Mouse (Mus musculus) G1E (cell line): ENCODE measurements around the gene Plcb1.

ENCODE experiments used
- CTCF ChIP-seq: IDR thresholded peaks from 2 replicates; pipeline ENCODE4 v1.5.1; 2012; ENCODE audit warnings: low read depth, low read length, inconsistent platforms, mixed read lengths
- GATA2 ChIP-seq: IDR thresholded peaks from 2 replicates; pipeline ENCODE4 v1.6.1; 2012; ENCODE audit warnings: low read depth, low read length, inconsistent platforms, borderline replicate concordance
- POLR2AphosphoS5 ChIP-seq: IDR thresholded peaks from 2 replicates; pipeline ENCODE4 v1.6.1; 2012; ENCODE audit warnings: low read depth, low read length, inconsistent platforms; ENCODE audit not compliant: insufficient replicate concordance

DNA sequence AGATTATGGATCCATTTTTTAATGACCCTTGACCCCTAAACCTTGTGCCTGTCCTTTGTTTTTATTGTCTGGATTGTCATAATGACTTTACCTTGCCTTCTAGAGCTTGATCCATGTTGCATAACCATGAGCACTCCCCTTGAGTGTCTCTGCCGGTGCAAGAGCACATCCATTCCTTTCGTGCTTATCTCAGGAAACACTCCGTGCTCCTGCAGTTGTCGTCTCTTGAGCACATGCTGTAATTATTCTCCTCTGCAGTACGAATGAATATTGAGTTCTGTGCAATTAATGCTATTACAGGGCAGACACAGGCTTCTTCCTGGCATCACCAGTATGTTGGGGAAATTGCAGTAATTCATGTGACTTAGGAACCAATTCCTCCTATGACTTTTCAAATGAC, 166.2 kb downstream of the Plcb1 start:
- TF ChIP-seq GATA2 (no peak), CTCF (no peak), POLR2AphosphoS5 (no peak)
